Mouse (Mus musculus) heart, adult 10 weeks (tissue): ENCODE measurements around the gene Trim58. TPM values are rescaled to one million over a fixed set of nuclear protein-coding genes. Genes with fewer than 3 reads are reported as not detected.

Experiments
- polyA plus RNA-seq: library from polyadenylated mRNA; stranded (reverse); fragments of 350-450 nt; fragmentation: Illumina TruSeq; extraction: RNeasy Lipid Tissue Mini Kit (QIAGEN cat#74804); gene quantifications from one replicate; pipeline ENCODE4 v1.2.3, GENCODE M21; 2014; ENCODE audit warnings: low read depth, low replicate concordance

Gene Trim58
- polyA plus RNA-seq, result not detected

DNA sequence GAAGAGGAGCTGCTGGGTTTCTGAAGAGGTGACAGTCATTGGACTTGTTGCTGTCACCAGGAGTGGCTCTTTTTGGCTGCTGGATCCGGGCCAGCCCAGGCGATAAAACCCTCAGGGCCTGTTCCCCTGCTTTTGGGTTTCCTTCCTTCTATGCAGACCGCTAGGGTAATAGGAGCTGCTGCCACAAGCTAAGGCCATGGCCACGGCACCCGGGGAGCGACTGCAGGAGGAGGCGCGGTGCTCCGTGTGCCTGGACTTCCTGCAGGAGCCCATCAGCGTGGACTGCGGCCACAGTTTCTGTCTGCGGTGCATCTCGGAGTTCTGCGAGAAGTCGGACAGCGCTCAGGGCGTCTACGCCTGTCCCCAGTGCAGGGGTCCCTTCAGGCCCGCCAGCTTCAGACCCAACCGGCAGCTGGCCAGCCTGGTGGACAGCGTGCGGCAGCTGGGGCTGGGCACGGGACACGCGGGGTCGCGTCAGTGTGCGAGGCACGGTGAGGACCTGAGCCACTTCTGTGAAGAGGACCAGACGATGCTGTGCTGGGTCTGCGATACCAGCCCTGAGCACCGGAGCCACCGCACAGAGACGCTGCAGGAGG is at the start of gene Trim58:
TSS of gene Trim58 (plus strand) at position 194 of the 596 bp plus-strand sequence.

DNA sequence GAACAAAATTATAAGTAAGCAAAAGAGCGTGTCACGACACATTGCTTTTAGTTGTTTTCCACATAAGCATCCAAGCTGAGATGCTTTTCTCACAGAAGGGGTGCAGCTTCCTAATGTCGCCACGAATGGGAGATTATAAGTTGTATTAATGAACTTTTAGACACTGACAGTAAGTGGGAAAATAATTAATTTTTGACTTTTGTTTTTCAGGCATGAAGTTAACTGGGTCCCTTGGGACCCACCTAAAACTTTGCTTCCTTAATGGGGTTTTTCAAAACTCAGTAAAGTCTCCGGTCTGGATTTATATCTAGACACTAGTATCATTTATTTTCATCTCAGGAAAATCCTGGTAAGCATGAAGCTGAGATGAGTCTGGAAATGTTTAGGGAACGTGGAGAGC is 45.5 kb upstream of the Trim58 start, which contains the start of gene Olfr324:
TSS of gene Olfr324 (plus strand) at position 301 of the 400 bp plus-strand sequence.

DNA sequence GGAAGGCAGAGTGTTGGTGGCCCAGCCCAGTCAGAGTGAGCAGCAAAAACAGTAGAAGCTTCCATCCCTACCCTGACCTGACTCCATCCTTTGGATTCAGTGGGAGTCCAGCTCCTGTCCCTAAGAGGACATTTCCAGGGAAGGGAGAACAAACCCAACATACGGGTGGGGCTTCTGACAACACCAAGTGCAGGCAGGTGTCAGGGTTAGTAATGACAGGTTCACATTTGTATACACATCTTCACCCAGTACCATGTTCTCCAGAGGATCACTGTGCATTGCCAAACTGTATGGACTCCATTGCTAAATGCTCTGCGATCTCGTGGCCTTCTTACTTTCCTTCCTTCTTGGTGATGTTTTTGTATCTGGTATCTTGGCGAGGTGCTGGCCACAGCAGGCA is 24.3 kb upstream of the Trim58 start, which contains the start of gene 2210407C18Rik:
TSS of gene 2210407C18Rik (minus strand) at position 101 of the 400 bp plus-strand sequence.

DNA sequence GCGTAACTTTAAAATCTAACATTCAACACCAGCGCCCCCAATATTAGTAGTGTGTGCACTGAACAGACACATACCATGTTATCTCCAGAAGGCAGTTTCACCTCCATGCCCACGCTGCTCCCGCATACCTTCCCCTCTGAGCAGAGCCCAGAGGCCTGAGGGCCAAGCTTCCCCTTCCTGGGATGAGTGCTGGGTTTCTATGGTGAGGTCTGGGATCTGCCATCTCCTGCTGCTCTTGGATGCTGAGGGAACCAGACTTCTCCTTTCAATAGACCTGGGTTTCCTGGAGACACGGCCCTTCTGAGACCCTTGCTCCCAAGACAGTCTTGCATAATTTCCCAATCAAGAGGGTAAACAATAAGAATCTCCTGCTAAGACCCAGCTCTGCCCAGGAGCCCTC is 9.9 kb upstream of the Trim58 start, which contains the start of gene Olfr323:
TSS of gene Olfr323 (minus strand) at position 101 of the 400 bp plus-strand sequence.

DNA sequence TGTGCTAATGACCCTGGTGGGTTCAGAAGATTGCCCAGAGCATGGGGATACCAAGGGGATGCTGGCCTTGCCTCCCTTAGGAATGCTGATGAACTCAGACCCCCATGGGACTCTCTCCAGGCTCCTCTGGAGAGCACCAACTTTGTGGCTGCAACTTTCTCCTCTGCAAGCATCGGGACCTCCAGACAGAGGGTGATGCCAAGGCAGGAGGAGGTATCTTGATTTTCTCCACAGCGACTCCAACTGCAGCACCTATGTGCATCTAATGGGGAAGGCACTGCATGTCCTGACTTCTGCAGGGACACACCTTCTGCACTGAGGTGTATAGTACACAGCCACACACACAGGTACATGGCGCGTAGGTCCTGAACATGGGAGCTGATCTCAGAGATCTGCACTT is 18.3 kb downstream of the Trim58 start, which contains the start of gene Olfr322:
TSS of gene Olfr322 (plus strand) at position 187 of the 400 bp plus-strand sequence.

DNA sequence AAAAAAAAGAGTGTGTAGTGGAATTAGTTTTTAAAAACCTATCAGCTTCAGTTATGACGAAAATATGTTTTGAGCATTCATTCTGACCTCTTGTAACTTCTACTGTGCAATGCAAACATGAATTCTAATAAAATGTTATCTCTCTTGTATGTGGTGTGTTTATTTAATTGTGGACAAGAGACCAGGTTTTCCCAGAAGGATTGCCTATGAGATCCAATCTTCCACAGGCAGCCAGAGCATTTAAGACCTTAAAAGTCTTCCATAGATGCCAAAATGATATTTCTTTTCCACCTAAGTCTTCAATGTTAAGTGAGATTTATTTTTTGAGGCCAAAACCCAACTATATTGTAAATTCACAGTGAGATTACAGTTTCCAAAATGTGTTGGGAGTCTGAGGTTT is 40.5 kb downstream of the Trim58 start, which contains the start of gene Olfr320:
TSS of gene Olfr320 (plus strand) at position 301 of the 400 bp plus-strand sequence.

DNA sequence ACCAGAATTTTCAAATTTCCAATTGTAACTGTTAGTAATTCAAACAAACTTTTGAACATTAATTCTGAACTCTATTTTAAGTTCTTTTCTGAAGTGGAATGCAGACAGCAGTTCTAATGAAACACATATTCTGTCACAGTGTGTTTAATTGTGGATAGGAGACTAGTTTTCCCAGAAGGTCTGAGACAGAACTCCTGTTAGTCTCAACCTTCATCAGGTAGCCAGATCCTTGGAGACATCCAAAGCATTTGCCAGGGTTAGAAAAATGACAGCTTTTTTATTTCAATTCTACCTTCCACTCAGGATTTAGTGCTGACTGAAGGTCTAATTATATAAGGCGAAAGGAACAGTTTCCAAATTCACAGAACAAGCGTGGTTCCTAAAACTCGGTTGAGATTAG is 58.6 kb downstream of the Trim58 start, which contains the start of gene Olfr319:
TSS of gene Olfr319 (plus strand) at position 301 of the 400 bp plus-strand sequence.

Other genes starting within 250 kb of the Trim58 start
- not detected for gene 1810065E05Rik, start 219.4 kb upstream of the Trim58 start, polyA plus RNA-seq
- gene Gm12253, start 207.9 kb upstream of the Trim58 start, polyA plus RNA-seq, result not detected
- not detected for gene Lypd9, start 187.5 kb upstream of the Trim58 start, polyA plus RNA-seq
- not detected for gene Olfr30, start 178.2 kb upstream of the Trim58 start, polyA plus RNA-seq
- not detected for gene Olfr332, start 147.9 kb upstream of the Trim58 start, polyA plus RNA-seq
- not detected for gene Olfr331, start 137.9 kb upstream of the Trim58 start, polyA plus RNA-seq
- not detected for gene Olfr330, start 105.6 kb upstream of the Trim58 start, polyA plus RNA-seq
- gene Olfr329-ps, start 94.0 kb upstream of the Trim58 start, polyA plus RNA-seq, result not detected
- gene Olfr328, start 84.8 kb upstream of the Trim58 start, polyA plus RNA-seq, result not detected
- not detected for gene Olfr224, start 69.9 kb upstream of the Trim58 start, polyA plus RNA-seq
- not detected for gene Olfr325, start 62.7 kb upstream of the Trim58 start, polyA plus RNA-seq
- not detected for gene Olfr324, start 45.4 kb upstream of the Trim58 start, polyA plus RNA-seq
- 21.0 TPM for gene 2210407C18Rik, start 24.4 kb upstream of the Trim58 start, polyA plus RNA-seq
- not detected for gene Olfr323, start 10.0 kb upstream of the Trim58 start, polyA plus RNA-seq
- not detected for gene Olfr322, start 18.3 kb downstream of the Trim58 start, polyA plus RNA-seq
- not detected for gene Olfr320, start 40.6 kb downstream of the Trim58 start, polyA plus RNA-seq
- gene Olfr319, start 58.7 kb downstream of the Trim58 start, polyA plus RNA-seq, result not detected
- gene Olfr318, start 83.5 kb downstream of the Trim58 start, polyA plus RNA-seq, result not detected
- gene Olfr317, start 98.7 kb downstream of the Trim58 start, polyA plus RNA-seq, result not detected
- not detected for gene Olfr316, start 112.3 kb downstream of the Trim58 start, polyA plus RNA-seq
- gene Olfr315, start 132.7 kb downstream of the Trim58 start, polyA plus RNA-seq, result not detected
- not detected for gene Olfr314, start 142.5 kb downstream of the Trim58 start, polyA plus RNA-seq
- gene Fam183b, start 161.5 kb downstream of the Trim58 start, polyA plus RNA-seq, result not detected
- not detected for gene Olfr313, start 174.5 kb downstream of the Trim58 start, polyA plus RNA-seq
- not detected for gene Olfr312, start 188.8 kb downstream of the Trim58 start, polyA plus RNA-seq
- not detected for gene Olfr311, start 198.8 kb downstream of the Trim58 start, polyA plus RNA-seq
- 2.0 TPM for gene Gm12258, start 206.7 kb downstream of the Trim58 start, polyA plus RNA-seq
- gene 2810021J22Rik, start 226.8 kb downstream of the Trim58 start, polyA plus RNA-seq, result 1.9 TPM